Mouse (Mus musculus) kidney, embryonic 15.5 days (tissue): ENCODE measurements around the gene Dock4. TPM values are rescaled to one million over a fixed set of nuclear protein-coding genes. Genes with fewer than 3 reads are reported as not detected.

Source experiments
- ATAC-seq: fragments of 200-750 bp; cut with Nextera tagmentation; replicated peaks from 2 replicates; pipeline ENCODE4 v1.8.0; 2017; ENCODE audit warnings: moderate TSS enrichment; ENCODE audit not compliant: low FRiP score
- H3K27ac ChIP-seq: fragments of 300-500 bp; sonication (generic); 2 replicates; pipeline ENCODE4 v1.5.1; 2015; ENCODE audit warnings: mild to moderate bottlenecking, inconsistent platforms
- H3K27me3 ChIP-seq: fragments of 300-500 bp; sonication (generic); 2 replicates; pipeline ENCODE4 v1.6.1; 2015; ENCODE audit warnings: inconsistent platforms
- H3K36me3 ChIP-seq: fragments of 300-500 bp; sonication (generic); 2 replicates; pipeline ENCODE4 v1.6.1; 2015; ENCODE audit warnings: inconsistent platforms
- H3K4me1 ChIP-seq: fragments of 300-500 bp; sonication (generic); 2 replicates; pipeline ENCODE4 v1.6.1; 2015; ENCODE audit warnings: inconsistent platforms
- H3K4me2 ChIP-seq: fragments of 300-500 bp; sonication (generic); 2 replicates; pipeline ENCODE4 v1.6.1; 2015; ENCODE audit warnings: moderate library complexity, mild to moderate bottlenecking, inconsistent platforms
- H3K4me3 ChIP-seq: fragments of 300-500 bp; sonication (generic); replicated peaks from 2 replicates; pipeline ENCODE4 v1.5.1; 2015; ENCODE audit warnings: mild to moderate bottlenecking, inconsistent platforms
- H3K9ac ChIP-seq: fragments of 300-500 bp; sonication (generic); 2 replicates; pipeline ENCODE4 v1.6.1; 2015; ENCODE audit warnings: mild to moderate bottlenecking, inconsistent platforms
- H3K9me3 ChIP-seq: fragments of 300-500 bp; sonication (generic); replicated peaks from 2 replicates; pipeline ENCODE4 v1.6.1; 2016; ENCODE audit warnings: inconsistent platforms
- WGBS: fragments of 180-500 bp; shearing (Covaris S2); methylation state at CpG from one replicate; pipeline ENCODE4 v1.1.7; 2015; ENCODE audit warnings: mixed read lengths; 5-methylcytosine and 5-hydroxymethylcytosine counted together
- polyA plus RNA-seq: library from polyadenylated mRNA; unstranded; fragments of >200 nt; fragmentation: Nextera tagmentation; extraction: Ambion mirVana; gene quantifications from 2 replicates; pipeline ENCODE4 v1.2.1, GENCODE M21; 2015

Dock4 gene
- polyA plus RNA-seq, 1 experiment from 2014 or later, result 17.0 TPM

GRCm38 (mm10) chr12:40584526-40585289 is 139.0 kb downstream of the Dock4 start:
- Histone ChIP-seq H3K4me3 (no peak overlapping the region), H3K9ac (no peak overlapping the region), H3K27ac (no peak overlapping the region), H3K4me1 (peaks cover 12% of the 10 kb centered on the region), H3K36me3 (no peaks in the 10 kb centered on the region), H3K27me3 (no peaks in the 10 kb centered on the region), H3K9me3 (no peaks in the 10 kb centered on the region), H3K4me2 (no peak overlapping the region)
- 81% methylated on average over 7 of the region's 7 CpGs for WGBS
- ATAC-seq, result no peak

- H3K4me1 ChIP-seq, result peaks cover 5% of the 10 kb centered on the region; the same call in 1 of the 2 replicates
- H3K9ac ChIP-seq, result no peak overlapping the region
- 83% methylated on average over 4 of the region's 4 CpGs for WGBS
These were observed 139.8 kb downstream of the Dock4 start for GRCm38 (mm10) chr12:40585456-40586141.

GRCm38 (mm10) chr12:40594161-40594560 is 148.4 kb downstream of the Dock4 start:
- Histone ChIP-seq H3K4me3 (no peak overlapping the region), H3K36me3 (no peaks in the 10 kb centered on the region), H3K9ac (no peak overlapping the region), H3K9me3 (no peaks in the 10 kb centered on the region), H3K4me1 (no peaks in the 10 kb centered on the region), H3K4me2 (no peak overlapping the region), H3K27me3 (no peaks in the 10 kb centered on the region), H3K27ac (no peak overlapping the region)
- WGBS, result 87% methylated on average over 4 of the region's 4 CpGs
- no peak for ATAC-seq

More at GRCm38 (mm10) chr12:40585456-40586141, 139.8 kb downstream of the Dock4 start:
- no peak for ATAC-seq
- no peak overlapping the region for H3K4me2 ChIP-seq
- H3K27ac ChIP-seq, result no peak overlapping the region
- no peaks in the 10 kb centered on the region for H3K9me3 ChIP-seq
- H3K4me3 ChIP-seq, result no peak overlapping the region
- no peaks in the 10 kb centered on the region for H3K36me3 ChIP-seq
- H3K27me3 ChIP-seq, result no peaks in the 10 kb centered on the region

GRCm38 (mm10) chr12:40595440-40595839 is 149.7 kb downstream of the Dock4 start:
- Histone ChIP-seq H3K4me2 (no peak overlapping the region), H3K9me3 (no peaks in the 10 kb centered on the region), H3K4me1 (no peaks in the 10 kb centered on the region), H3K36me3 (no peaks in the 10 kb centered on the region), H3K4me3 (no peak overlapping the region), H3K27ac (no peak overlapping the region), H3K9ac (no peak overlapping the region), H3K27me3 (no peaks in the 10 kb centered on the region)
- no peak for ATAC-seq
- 91% methylated on average over 6 of the region's 6 CpGs for whole genome bisulfite sequencing

- H3K27me3 ChIP-seq, result no peaks in the 10 kb centered on the region
- no peak for ATAC-seq
- no peak overlapping the region for H3K27ac ChIP-seq
- H3K36me3 ChIP-seq, result no peaks in the 10 kb centered on the region
- H3K4me3 ChIP-seq, result no peak overlapping the region
- WGBS, result 80% methylated on average over 7 of the region's 7 CpGs
- H3K4me2 ChIP-seq, result no peak overlapping the region
- H3K9ac ChIP-seq, result no peak overlapping the region
- H3K4me1 ChIP-seq, result no peaks in the 10 kb centered on the region
- no peaks in the 10 kb centered on the region for H3K9me3 ChIP-seq
These were observed 150.3 kb downstream of the Dock4 start for GRCm38 (mm10) chr12:40596020-40596419.

GRCm38 (mm10) chr12:40596441-40596840 is 150.7 kb downstream of the Dock4 start:
- Histone ChIP-seq H3K27ac (no peak overlapping the region), H3K9ac (no peak overlapping the region), H3K36me3 (no peaks in the 10 kb centered on the region), H3K4me3 (no peak overlapping the region), H3K4me2 (no peak overlapping the region), H3K9me3 (no peaks in the 10 kb centered on the region), H3K27me3 (no peaks in the 10 kb centered on the region), H3K4me1 (no peaks in the 10 kb centered on the region)
- no peak for ATAC-seq
- 92% methylated on average over 6 of the region's 6 CpGs for WGBS

- H3K27me3 ChIP-seq, result no peaks in the 10 kb centered on the region
- no peak overlapping the region for H3K4me3 ChIP-seq
- H3K4me1 ChIP-seq, result no peaks in the 10 kb centered on the region
- WGBS, result 88% methylated on average over 2 of the region's 2 CpGs
- H3K36me3 ChIP-seq, result no peaks in the 10 kb centered on the region
- no peak overlapping the region for H3K27ac ChIP-seq
- no peak overlapping the region for H3K4me2 ChIP-seq
- H3K9me3 ChIP-seq, result no peaks in the 10 kb centered on the region
- H3K9ac ChIP-seq, result no peak overlapping the region
- no peak for ATAC-seq
These were observed 154.2 kb downstream of the Dock4 start for GRCm38 (mm10) chr12:40599952-40600351.

- Histone ChIP-seq H3K27me3 (no peaks in the 10 kb centered on the region), H3K4me1 (no peaks in the 10 kb centered on the region), H3K27ac (no peak overlapping the region), H3K4me2 (no peak overlapping the region), H3K36me3 (no peaks in the 10 kb centered on the region), H3K4me3 (no peak overlapping the region), H3K9ac (no peak overlapping the region), H3K9me3 (no peaks in the 10 kb centered on the region)
- 75% methylated on average over 4 of the region's 4 CpGs for WGBS
- no peak for ATAC-seq
These were observed 159.8 kb downstream of the Dock4 start for GRCm38 (mm10) chr12:40605565-40605964.

GRCm38 (mm10) chr12:40622926-40623325 is 177.2 kb downstream of the Dock4 start:
- H3K27me3 ChIP-seq, result no peaks in the 10 kb centered on the region

GRCm38 (mm10) chr12:40626521-40626920 is 180.8 kb downstream of the Dock4 start:
- no peak for ATAC-seq
- H3K27me3 ChIP-seq, result no peaks in the 10 kb centered on the region
- no peak overlapping the region for H3K4me3 ChIP-seq
- H3K27ac ChIP-seq, result no peak overlapping the region
- H3K9me3 ChIP-seq, result no peaks in the 10 kb centered on the region
- H3K4me2 ChIP-seq, result no peak overlapping the region
- WGBS, result 71% methylated on average over 1 of the region's 1 CpGs
- H3K9ac ChIP-seq, result no peak overlapping the region
- H3K36me3 ChIP-seq, result no peaks in the 10 kb centered on the region
- peaks cover 2% of the 10 kb centered on the region; the same call in 1 of the 2 replicates for H3K4me1 ChIP-seq

More at GRCm38 (mm10) chr12:40622926-40623325, 177.2 kb downstream of the Dock4 start:
- Histone ChIP-seq H3K36me3 (no peaks in the 10 kb centered on the region), H3K9me3 (no peaks in the 10 kb centered on the region), H3K9ac (no peak overlapping the region), H3K4me2 (no peak overlapping the region), H3K4me3 (no peak overlapping the region), H3K4me1 (peaks cover 2% of the 10 kb centered on the region; the same call in 1 of the 2 replicates), H3K27ac (no peak overlapping the region)
- no peak for ATAC-seq

GRCm38 (mm10) chr12:40633242-40633641 is 187.5 kb downstream of the Dock4 start:
- Histone ChIP-seq H3K9me3 (no peaks in the 10 kb centered on the region), H3K4me1 (no peaks in the 10 kb centered on the region), H3K4me3 (no peak overlapping the region), H3K27ac (no peak overlapping the region), H3K4me2 (no peak overlapping the region), H3K27me3 (no peaks in the 10 kb centered on the region), H3K36me3 (peaks cover 3% of the 10 kb centered on the region; the same call in 1 of the 2 replicates), H3K9ac (no peak overlapping the region)
- WGBS, result 66% methylated on average over 2 of the region's 2 CpGs
- no peak for ATAC-seq

- WGBS, result 88% methylated on average over 7 of the region's 7 CpGs
These were observed 188.4 kb downstream of the Dock4 start for GRCm38 (mm10) chr12:40634169-40634568.

More at GRCm38 (mm10) chr12:40634169-40634568, 188.4 kb downstream of the Dock4 start:
- ATAC-seq, result no peak
- H3K27ac ChIP-seq, result no peak overlapping the region
- H3K9ac ChIP-seq, result no peak overlapping the region
- no peak overlapping the region for H3K4me3 ChIP-seq
- peaks cover 3% of the 10 kb centered on the region for H3K36me3 ChIP-seq
- no peaks in the 10 kb centered on the region for H3K9me3 ChIP-seq
- H3K4me1 ChIP-seq, result no peaks in the 10 kb centered on the region
- H3K4me2 ChIP-seq, result no peak overlapping the region
- H3K27me3 ChIP-seq, result no peaks in the 10 kb centered on the region
